Mouse (Mus musculus) heart, adult 2 months (tissue): ENCODE data around the gene Gm7075. TPM values are rescaled to one million over a fixed set of nuclear protein-coding genes. Genes with fewer than 3 reads are reported as not detected.
A peak's percentile ranks its signal among the peaks of the same experiment; 100 is the strongest.

Experiments
- DNase-seq, 2 experiments: peaks; one replicate each; pipeline ENCODE4 v3.0.0; 2021
- H3K27ac ChIP-seq: fragments of 200-600 bp; 2 replicates; pipeline ENCODE4 v1.8.1; 2022
- H3K27me3 ChIP-seq: fragments of 200-500 bp; 2 replicates; pipeline ENCODE4 v1.6.1; 2012; ENCODE audit warnings: mild to moderate bottlenecking, low read length, inconsistent platforms, mixed read lengths; ENCODE audit not compliant: control insufficient read depth, insufficient read depth
- H3K36me3 ChIP-seq: fragments of 200-500 bp; 2 replicates; pipeline ENCODE4 v1.6.1; 2012; ENCODE audit warnings: low read length, inconsistent platforms; ENCODE audit not compliant: control insufficient read depth, insufficient read depth
- H3K4me1 ChIP-seq: fragments of 200-500 bp; 2 replicates; pipeline ENCODE4 v1.6.1; 2011; ENCODE audit warnings: low read length; ENCODE audit not compliant: control insufficient read depth, insufficient read depth
- H3K4me3 ChIP-seq: fragments of 200-600 bp; 2 replicates; pipeline ENCODE4 v1.8.1; 2022
- H3K79me2 ChIP-seq: fragments of 200-500 bp; replicated peaks from 2 replicates; pipeline ENCODE4 v1.6.1; 2012; ENCODE audit warnings: mild to moderate bottlenecking, inconsistent platforms, low read length, moderate library complexity, mixed read lengths; ENCODE audit not compliant: control insufficient read depth, insufficient read depth
- H3K9ac ChIP-seq: fragments of 200-500 bp; 2 replicates; pipeline ENCODE4 v1.6.1; 2012; ENCODE audit warnings: low read depth, mild to moderate bottlenecking, control low read depth, inconsistent platforms, low read length, mixed read lengths
- CTCF ChIP-seq: fragments of 200-600 bp; IDR thresholded peaks from 2 replicates; pipeline ENCODE4 v1.8.1; 2022; ENCODE audit warnings: antibody characterized with exemption, mild to moderate bottlenecking, moderate library complexity
- EP300 ChIP-seq: fragments of 200-500 bp; IDR thresholded peaks from 2 replicates; pipeline ENCODE4 v1.6.1; 2011; ENCODE audit warnings: low read depth, low read length, control low read depth; ENCODE audit not compliant: insufficient read depth
- POLR2A ChIP-seq: fragments of 200-500 bp; IDR thresholded peaks from 2 replicates; pipeline ENCODE4 v1.6.1; 2011; ENCODE audit warnings: mild to moderate bottlenecking, low read depth, low read length, control low read depth; ENCODE audit not compliant: insufficient read depth
- WGBS: fragments of 180-500 bp; shearing (Covaris S2); methylation state at CpG from one replicate; pipeline ENCODE4 v1.1.7; 2018; 5-methylcytosine and 5-hydroxymethylcytosine counted together
- intact Hi-C: fragments of 180-260 bp; cut with DNase I; formaldehyde crosslinking; loops from one replicate; pipeline ENCODE4 v1.15.1; 2025
- polyA plus RNA-seq: library from polyadenylated mRNA; depleted of rRNA; stranded (reverse); fragments of >200 nt; gene quantifications from 2 replicates; pipeline ENCODE4 v1.2.3, GENCODE M21; 2012; rRNA removed
- total RNA-seq, 2 experiments: library from RNA; stranded (reverse); gene quantifications; 2 replicates each; pipeline ENCODE4 v1.2.3; 2021

Gm7075 gene
- total and polyA plus RNA-seq, 3 experiments: not detected

GRCm38 (mm10) chr10:63377468-63377867 is 44.1 kb downstream of the Gm7075 start:
- DNase-seq: peak; percentile 33 to 42
- Histone ChIP-seq H3K4me3 (no peak overlapping the region), H3K36me3 (no peaks in the 10 kb centered on the region), H3K27me3 (no peaks in the 10 kb centered on the region), H3K27ac (no peak overlapping the region), H3K4me1 (peaks cover 4% of the 10 kb centered on the region; the same call in 1 of the 2 replicates), H3K79me2 (no peaks in the 10 kb centered on the region), H3K9ac (no peak overlapping the region)
- intact Hi-C loops: loop anchor here (1.0 to 2.0 kb wide), 3 partner anchors 39 to 225 kb away; no protein-coding TSS in a partner anchor
- TF ChIP-seq EP300 (0 out of 2 replicates have a peak, but pooled peaks have one; percentile 35), CTCF (peak; percentile 99; the same call in 1 of the 2 replicates), POLR2A (no peak)
- 16% methylated on average over 9 of the region's 9 CpGs for WGBS

DNA sequence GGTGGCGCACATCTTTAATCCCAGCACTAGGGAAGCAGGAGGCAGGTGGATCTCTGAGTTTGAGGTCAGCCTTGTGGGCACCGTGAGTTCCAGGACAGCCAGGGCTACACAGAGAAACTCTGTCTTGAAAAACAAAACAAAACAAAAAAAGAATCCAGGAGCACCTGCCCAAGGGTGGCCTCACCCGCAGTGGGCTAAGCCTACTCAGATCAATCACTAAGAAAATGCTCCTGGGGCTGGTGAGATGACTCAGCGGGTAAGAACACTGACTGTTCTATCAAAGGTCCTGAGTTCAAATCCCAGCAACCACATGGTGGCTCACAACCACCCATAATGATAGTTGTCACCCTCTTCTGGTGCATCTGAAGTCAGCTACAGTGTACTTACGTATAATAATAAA is 45.3 kb downstream of the Gm7075 start:
- TF ChIP-seq POLR2A (no peak), EP300 (no peak), CTCF (no peak)
- Histone ChIP-seq H3K4me3 (no peak overlapping the region), H3K27ac (no peak overlapping the region), H3K79me2 (no peaks in the 10 kb centered on the region), H3K36me3 (no peaks in the 10 kb centered on the region), H3K27me3 (no peaks in the 10 kb centered on the region), H3K4me1 (no peaks in the 10 kb centered on the region), H3K9ac (no peak overlapping the region)
- no peak for DNase-seq
- intact Hi-C loops: loop anchor here (2.0 kb wide), 2 partner anchors 38 to 224 kb away; no protein-coding TSS in a partner anchor
- WGBS: 86% methylated on average over 5 of the region's 5 CpGs

Other genes starting within 250 kb of the Gm7075 start
- gene Mypn, start 217.8 kb downstream of the Gm7075 start, total RNA-seq: 100 to 1,000 TPM in 1 of 2 experiments, 10 to 100 TPM in 1; 96.6 to 110 TPM
- 32.1 and 43.5 TPM in 2 replicates for gene Mypn, start 217.8 kb downstream of the Gm7075 start, polyA plus RNA-seq
- gene Herc4, start 178.0 kb downstream of the Gm7075 start, total RNA-seq: 10 to 100 TPM; 30.2 to 32.3 TPM
- gene Herc4, start 178.0 kb downstream of the Gm7075 start, polyA plus RNA-seq: 13.1 and 28.8 TPM in 2 replicates
- gene Sirt1, start 40.1 kb downstream of the Gm7075 start, total RNA-seq: 10 to 100 TPM; 10.4 to 11.5 TPM
- 2.5 and 5.8 TPM in 2 replicates for gene Sirt1, start 40.1 kb downstream of the Gm7075 start, polyA plus RNA-seq
- gene Dnajc12, start 39.3 kb downstream of the Gm7075 start, total RNA-seq: 10 to 100 TPM; 11.6 to 13.5 TPM
- 3.5 and 3.9 TPM in 2 replicates for gene Dnajc12, start 39.3 kb downstream of the Gm7075 start, polyA plus RNA-seq
- 10 to 100 TPM; 46.9 to 54.6 TPM for gene Ctnna3, start 8.3 kb upstream of the Gm7075 start, total RNA-seq
- 6.4 and 18.6 TPM in 2 replicates for gene Ctnna3, start 8.3 kb upstream of the Gm7075 start, polyA plus RNA-seq